Mouse (Mus musculus): ENCODE results near the gene Trmt2b.

DNA sequence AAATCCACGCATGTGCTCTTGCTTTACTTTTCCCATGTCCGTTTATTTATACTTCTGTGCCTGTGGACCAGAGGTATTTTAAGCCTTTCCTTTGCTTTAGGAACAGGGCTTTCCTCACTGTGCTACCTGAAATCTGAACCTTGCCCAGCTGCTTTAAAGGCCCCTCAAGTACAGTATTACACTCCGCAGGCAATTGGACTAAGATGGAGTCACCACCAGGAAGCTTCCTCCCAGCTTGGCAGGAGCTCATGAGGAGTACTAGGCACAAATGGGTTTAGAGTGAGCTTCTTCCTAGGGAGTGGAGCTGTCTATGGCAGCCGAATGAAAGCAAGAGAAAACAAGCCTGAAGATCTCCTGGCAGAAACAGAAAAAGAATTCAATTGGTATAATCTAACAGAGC lies 20.4 kb upstream of the Trmt2b start:
- no peak for TF ChIP-seq CTCF (IDR thresholded peaks at IDR 0.05; ENCODE audit: borderline replicate concordance, insufficient read depth, low read depth, low read length)
- TF ChIP-seq POLR2A (IDR thresholded peaks at IDR 0.05; ENCODE audit: borderline replicate concordance, insufficient read depth, low read length), result no peak
